Mouse (Mus musculus): ENCODE measurements at regions not wholly inside any gene's neighbourhood (a gene's known extent, or its start where the extent isn't known, plus 50 kb on each side); places are given as distances from the start of the nearest gene placed in this dataset.

DNA sequence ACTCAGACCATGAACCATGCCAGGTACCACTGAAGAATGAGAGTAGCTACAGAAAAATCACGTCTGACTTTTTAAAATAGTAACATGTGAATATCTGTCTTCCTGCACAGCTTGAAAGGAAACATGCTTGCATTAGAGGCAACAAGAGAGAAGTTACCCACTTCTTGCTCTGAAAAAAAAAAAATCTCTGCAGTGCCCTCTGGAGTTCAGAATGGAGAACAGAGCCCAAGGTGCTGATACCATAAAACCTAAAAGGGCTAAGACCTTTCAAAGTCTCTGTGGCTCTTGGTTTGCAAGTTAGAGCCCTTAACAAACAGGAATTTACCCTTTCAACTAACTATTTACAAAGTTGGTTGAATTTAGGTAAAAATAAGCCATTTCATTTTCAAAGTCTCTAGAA is 69.6 kb upstream of the 2610301B20Rik start:
- no peaks in the 10 kb centered on the region for H3K9me3 ChIP-seq (ENCODE audit: control insufficient read depth, low read length)
- H3K4me2 ChIP-seq (ENCODE audit: low read length), result no peak overlapping the region
- no peak overlapping the region for H3K4me3 ChIP-seq (ENCODE audit: control insufficient read depth in 1 of 2, insufficient read depth in 1 of 2, low read depth in 1 of 2, low read length in 2 of 2)
- H3K9ac ChIP-seq (ENCODE audit: low read length), result no peak overlapping the region
- ATAC-seq (ENCODE audit: insufficient number of reproducible peaks, insufficient read depth, low FRiP score, low read depth), result no peak
- H3K4me1 ChIP-seq (ENCODE audit: control insufficient read depth in 2 of 2, insufficient read depth in 2 of 2, low read length in 2 of 2), result no peaks in the 10 kb centered on the region
- H3K27ac ChIP-seq (replicated peaks in 1 of 2; ENCODE audit: control insufficient read depth in 1 of 2, insufficient read depth in 1 of 2, low read depth in 2 of 2, low read length in 2 of 2), result no peak overlapping the region
- no peaks in the 10 kb centered on the region for H3K36me3 ChIP-seq (ENCODE audit: control insufficient read depth, insufficient read depth, low read length)
- no peaks in the 10 kb centered on the region for H3K27me3 ChIP-seq (ENCODE audit: control insufficient read depth, insufficient read depth, low read length)
- 8% methylated on average over 1 of the region's 1 CpGs for WGBS

DNA sequence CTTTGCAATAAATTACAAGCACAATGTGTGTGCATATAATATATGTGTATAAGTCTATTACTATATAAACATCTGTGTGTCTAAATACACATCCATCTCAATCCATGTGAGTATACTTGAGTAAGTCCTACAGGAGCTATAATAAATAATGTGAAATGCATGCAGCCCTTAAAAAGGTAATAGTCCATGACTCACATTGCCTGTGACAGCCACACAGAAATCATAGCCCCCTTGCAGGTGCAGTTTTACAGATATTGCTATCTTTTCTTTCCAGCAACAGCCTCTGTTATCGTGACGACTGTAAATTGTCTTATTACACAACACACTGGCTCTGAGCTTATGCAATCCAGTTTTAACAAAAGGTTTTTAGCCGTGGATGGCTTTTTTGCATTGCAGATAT is 67.0 kb upstream of the 2610301B20Rik start:
- no peak overlapping the region for H3K4me2 ChIP-seq (ENCODE audit: low read length)
- no peak overlapping the region for H3K4me3 ChIP-seq (ENCODE audit: control insufficient read depth in 1 of 2, insufficient read depth in 1 of 2, low read depth in 1 of 2, low read length in 2 of 2)
- no peak for ATAC-seq (ENCODE audit: insufficient number of reproducible peaks, insufficient read depth, low FRiP score, low read depth)
- H3K36me3 ChIP-seq (ENCODE audit: control insufficient read depth, insufficient read depth, low read length), result no peaks in the 10 kb centered on the region
- no peaks in the 10 kb centered on the region for H3K9me3 ChIP-seq (ENCODE audit: control insufficient read depth, low read length)
- no peaks in the 10 kb centered on the region for H3K4me1 ChIP-seq (ENCODE audit: control insufficient read depth in 2 of 2, insufficient read depth in 2 of 2, low read length in 2 of 2)
- no peaks in the 10 kb centered on the region for H3K27me3 ChIP-seq (ENCODE audit: control insufficient read depth, insufficient read depth, low read length)
- H3K27ac ChIP-seq (replicated peaks in 1 of 2; ENCODE audit: control insufficient read depth in 1 of 2, insufficient read depth in 1 of 2, low read depth in 2 of 2, low read length in 2 of 2), result no peak overlapping the region
- WGBS, result 67% methylated on average over 3 of the region's 3 CpGs
- H3K9ac ChIP-seq (ENCODE audit: low read length), result no peak overlapping the region

DNA sequence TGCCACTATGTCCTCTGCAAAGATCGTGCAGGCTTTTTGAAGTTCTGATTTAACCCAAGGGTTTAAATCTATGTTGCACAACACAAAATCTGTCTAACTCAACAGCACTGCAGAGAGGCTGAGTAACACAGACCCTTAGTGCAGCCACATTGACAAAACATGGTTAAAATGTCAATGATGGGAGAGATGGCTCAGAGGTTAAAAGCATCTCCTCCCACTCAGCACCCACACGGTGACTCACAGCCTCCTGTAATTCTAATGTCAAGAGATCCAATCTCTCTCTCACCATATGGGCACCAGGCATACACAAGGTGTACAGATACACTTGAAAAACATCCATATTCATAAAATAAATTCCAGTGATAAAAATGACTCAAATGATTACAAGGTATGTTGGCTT is 61.4 kb upstream of the 2610301B20Rik start:
- H3K9me3 ChIP-seq (ENCODE audit: control insufficient read depth, low read length), result no peaks in the 10 kb centered on the region
- no peaks in the 10 kb centered on the region for H3K4me1 ChIP-seq (ENCODE audit: control insufficient read depth in 2 of 2, insufficient read depth in 2 of 2, low read length in 2 of 2)
- no peaks in the 10 kb centered on the region for H3K27me3 ChIP-seq (ENCODE audit: control insufficient read depth, insufficient read depth, low read length)
- H3K36me3 ChIP-seq (ENCODE audit: control insufficient read depth, insufficient read depth, low read length), result no peaks in the 10 kb centered on the region
- no peak overlapping the region for H3K9ac ChIP-seq (ENCODE audit: low read length)
- H3K4me3 ChIP-seq (ENCODE audit: control insufficient read depth in 1 of 2, insufficient read depth in 1 of 2, low read depth in 1 of 2, low read length in 2 of 2), result no peak overlapping the region
- H3K4me2 ChIP-seq (ENCODE audit: low read length), result no peak overlapping the region
- ATAC-seq (ENCODE audit: insufficient number of reproducible peaks, insufficient read depth, low FRiP score, low read depth), result no peak
- no peak overlapping the region for H3K27ac ChIP-seq (replicated peaks in 1 of 2; ENCODE audit: control insufficient read depth in 1 of 2, insufficient read depth in 1 of 2, low read depth in 2 of 2, low read length in 2 of 2)
- WGBS, result 76% methylated on average over 2 of the region's 2 CpGs

All from heart, embryonic 14.5 days (tissue).